In genomic region chr13:95535461-95536116, GRCm38 (mm10) we compare ENCODE assay signal across 9 mouse cellular contexts. TPM values are rescaled to one million over a fixed set of nuclear protein-coding genes. Genes with fewer than 3 reads are reported as not detected.
DNase-seq lines count a peak whose midpoint lies in the region; TF ChIP-seq lines count a peak whose summit lies in the region.
"Had no signal": no experiment of that assay in that cellular context is flagged by ENCODE, and none has a peak within 500 bp of the region (broad histone marks: within the 10 kb centered on the region; RNA-seq: fewer than 3 reads in every experiment).

No protein-coding gene starts in this region.

- no peak overlapping the region for H3K27ac ChIP-seq in thymus, adult 2 months (ENCODE audit: control insufficient read depth, insufficient read depth, low read length)

- 0 out of 2 replicates have a peak, but pooled peaks cover 3% of the 10 kb centered on the region for H3K4me1 ChIP-seq in thymus, adult 2 months (replicated peaks; ENCODE audit: control insufficient read depth, insufficient read depth, low read length)

- intact Hi-C loops in gastrocnemius, postnatal 14 days (cut with DNase I; ENCODE audit: low total_unique reads): no loop called here

- 37% methylated on average over 11 of the region's 11 CpGs for WGBS in thymus, adult 2 months

- no peak for TF ChIP-seq CTCF in thymus, adult 2 months (IDR thresholded peaks at IDR 0.05; ENCODE audit: borderline replicate concordance, control insufficient read depth, extremely low read depth, insufficient read depth, low read length, poor library complexity)

- H3K4me3 ChIP-seq in thymus, adult 2 months (ENCODE audit: control insufficient read depth, insufficient read depth, low read length): no peak overlapping the region

- peak; percentile 3 to 7 for DNase-seq in adrenal gland, postnatal 36 days
- DNase-seq in adrenal gland, postnatal 25 days: no peak
- DNase-seq in urinary bladder, postnatal 14 days (ENCODE audit: low spot score): peak; percentile 55
- DNase-seq in urinary bladder, postnatal 10 days (ENCODE audit: low spot score): no peak
- peak; percentile 73 to 85 for DNase-seq in lung, adult 18-20 months
- peak; percentile 29 for DNase-seq in yolk sac, embryonic 10.5 days (ENCODE audit: low spot score)
- DNase-seq in thymus, adult 2 months: no peak
- DNase-seq in gastrocnemius, postnatal 14 days: no peak

- H3K27me3 ChIP-seq in thymus, adult 2 months (ENCODE audit: control insufficient read depth, insufficient read depth, low read length): no peaks in the 10 kb centered on the region

- no peak for TF ChIP-seq POLR2A in thymus, adult 2 months (IDR thresholded peaks at IDR 0.05; ENCODE audit: control insufficient read depth, extremely low read depth, insufficient read depth, low read length, poor library complexity)

- H3K36me3 ChIP-seq in thymus, adult 2 months (ENCODE audit: control insufficient read depth, insufficient read depth, low read length): no peaks in the 10 kb centered on the region

RNA-seq across cellular contexts. Expression of gene F2rl1, which starts 10.6 kb away (rescaled TPM):
- total RNA-seq in adrenal gland, postnatal 36 days (2021): under 1 TPM; 0.10 to 0.20 TPM
- 0.12 TPM in 1 of 2 replicates, not detected in the other for total RNA-seq in adrenal gland, postnatal 25 days (2021)
- polyA plus RNA-seq in thymus, adult 2 months (2012; rRNA removed): 7.8 and 8.5 TPM in 2 replicates
- under 1 TPM; 0.44 to 0.57 TPM for total RNA-seq in gastrocnemius, postnatal 14 days (2021)

RNA-seq across cellular contexts. Expression of gene S100z, which starts 57.1 kb away (rescaled TPM):
- total RNA-seq in adrenal gland, postnatal 36 days (2021): not detected
- not detected in 2 replicates for total RNA-seq in adrenal gland, postnatal 25 days (2021)
- polyA plus RNA-seq in thymus, adult 2 months (2012; rRNA removed): not detected in 2 replicates
- total RNA-seq in gastrocnemius, postnatal 14 days (2021): 1 to 10 TPM in 1 of 2 experiments, not detected in 1; 1.5 TPM
- polyA plus RNA-seq: frontal cortex, adult 2 months had no signal

Comparison
In these comparisons a context has a peak if more than half of its experiments do, and no peak if none do; other contexts are left out.
1. DNase-seq: peak in adrenal gland, postnatal 36 days (2 of 2), urinary bladder, postnatal 14 days (single experiment), lung, adult 18-20 months (2 of 2) and yolk sac, embryonic 10.5 days (single experiment); none in adrenal gland, postnatal 25 days (single experiment), urinary bladder, postnatal 10 days (single experiment), thymus, adult 2 months (single experiment) and gastrocnemius, postnatal 14 days (single experiment).